Mouse (Mus musculus) stomach, postnatal 0 days (tissue): ENCODE measurements at regions not wholly inside any gene's neighbourhood (a gene's known extent, or its start where the extent isn't known, plus 50 kb on each side); places are given as distances from the start of the nearest gene placed in this dataset.

Experiments
- CTCF ChIP-seq: IDR thresholded peaks from 2 replicates; pipeline ENCODE4 v1.5.1; 2016; ENCODE audit warnings: antibody characterized with exemption, low read depth, mild to moderate bottlenecking, moderate library complexity
- EP300 ChIP-seq: optimal IDR thresholded peaks from 2 replicates; pipeline ENCODE3; 2016; ENCODE audit warnings: antibody characterized with exemption

- no peak for TF ChIP-seq CTCF
- TF ChIP-seq EP300, result no peak
Measured at GRCm38 (mm10) chr8:99651302-99651621, 235.0 kb upstream of the Cdh8 start.
